Mouse (Mus musculus) thymus, adult 2 months (tissue): ENCODE measurements around the gene Lrrc4c. TPM values are rescaled to one million over a fixed set of nuclear protein-coding genes. Genes with fewer than 3 reads are reported as not detected.

Experiments used
- DNase-seq: peaks from one replicate; pipeline ENCODE4 v3.0.0; 2021
- H3K27ac ChIP-seq: fragments of 200-500 bp; 2 replicates; pipeline ENCODE4 v1.5.1; 2012; ENCODE audit warnings: low read length, control low read depth; ENCODE audit not compliant: control insufficient read depth, insufficient read depth
- H3K27me3 ChIP-seq: fragments of 200-500 bp; 2 replicates; pipeline ENCODE4 v1.6.1; 2012; ENCODE audit warnings: mild to moderate bottlenecking, low read length, moderate library complexity, mixed read lengths; ENCODE audit not compliant: control insufficient read depth, insufficient read depth
- H3K36me3 ChIP-seq: fragments of 200-500 bp; 2 replicates; pipeline ENCODE4 v1.6.1; 2012; ENCODE audit warnings: mild to moderate bottlenecking, low read length, moderate library complexity; ENCODE audit not compliant: control insufficient read depth, insufficient read depth
- H3K4me1 ChIP-seq: fragments of 200-500 bp; replicated peaks from 2 replicates; pipeline ENCODE4 v1.6.1; 2012; ENCODE audit warnings: low read length; ENCODE audit not compliant: control insufficient read depth, insufficient read depth
- H3K4me3 ChIP-seq: fragments of 200-500 bp; 2 replicates; pipeline ENCODE4 v1.5.1; 2012; ENCODE audit warnings: mild to moderate bottlenecking, low read length, control low read depth, moderate library complexity; ENCODE audit not compliant: control insufficient read depth, insufficient read depth
- CTCF ChIP-seq: fragments of 200-500 bp; IDR thresholded peaks from 2 replicates; pipeline ENCODE4 v1.5.1; 2012; ENCODE audit warnings: mild to moderate bottlenecking, control low read depth, low read length, moderate library complexity, borderline replicate concordance; ENCODE audit not compliant: control insufficient read depth, poor library complexity, insufficient read depth; ENCODE audit errors: extremely low read depth
- POLR2A ChIP-seq: fragments of 200-500 bp; IDR thresholded peaks from 2 replicates; pipeline ENCODE4 v1.6.1; 2012; ENCODE audit warnings: mild to moderate bottlenecking, low read length, control low read depth, moderate library complexity; ENCODE audit not compliant: control insufficient read depth, poor library complexity, insufficient read depth; ENCODE audit errors: extremely low read depth
- WGBS: fragments of 180-500 bp; shearing (Covaris S2); methylation state at CpG from one replicate; pipeline ENCODE4 v1.1.7; 2018; 5-methylcytosine and 5-hydroxymethylcytosine counted together
- polyA plus RNA-seq: library from polyadenylated mRNA; depleted of rRNA; stranded (reverse); fragments of >200 nt; gene quantifications from 2 replicates; pipeline ENCODE4 v1.2.3, GENCODE M21; 2012

Gene Lrrc4c
- polyA plus RNA-seq, 1 experiment, result 0.18 TPM

- no peaks in the 10 kb centered on the region for H3K4me1 ChIP-seq
- no peak overlapping the region for H3K27ac ChIP-seq
- H3K27me3 ChIP-seq, result no peaks in the 10 kb centered on the region
- H3K36me3 ChIP-seq, result no peaks in the 10 kb centered on the region
- no peak overlapping the region for H3K4me3 ChIP-seq
- TF ChIP-seq POLR2A (no peak), CTCF (no peak)
- WGBS, result 72% methylated on average over 4 of the region's 4 CpGs
- no peak for DNase-seq
Observed at GRCm38 (mm10) chr2:96707772-96708350, 389.9 kb downstream of the Lrrc4c start.

- no peak for DNase-seq
- Histone ChIP-seq H3K4me1 (no peaks in the 10 kb centered on the region), H3K4me3 (no peak overlapping the region), H3K27me3 (no peaks in the 10 kb centered on the region), H3K27ac (no peak overlapping the region), H3K36me3 (no peaks in the 10 kb centered on the region)
- TF ChIP-seq POLR2A (no peak), CTCF (no peak)
- 91% methylated on average over 7 of the region's 7 CpGs for WGBS
Observed at GRCm38 (mm10) chr2:96714561-96714960, 396.6 kb downstream of the Lrrc4c start.

DNA sequence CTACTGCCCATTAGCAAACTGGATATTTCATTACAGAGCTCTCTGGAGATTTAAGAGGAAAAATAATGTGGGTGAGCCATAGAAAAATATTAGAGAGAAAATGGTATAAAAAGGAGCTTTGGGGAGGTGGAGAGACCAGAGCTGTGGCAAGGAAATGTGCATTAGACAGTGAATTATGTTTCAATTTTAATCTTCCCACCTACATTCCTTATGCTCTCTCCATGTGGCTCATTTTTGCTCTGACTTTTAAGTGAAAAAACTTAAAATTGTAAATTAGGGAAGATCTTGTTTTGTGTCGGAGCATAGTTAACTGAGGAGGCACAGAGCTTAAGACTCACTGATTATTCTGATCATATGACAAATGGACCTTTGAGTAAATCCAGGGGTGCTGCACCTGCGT, 399.4 kb downstream of the Lrrc4c start:
- Histone ChIP-seq H3K27me3 (no peaks in the 10 kb centered on the region), H3K36me3 (no peaks in the 10 kb centered on the region), H3K4me3 (no peak overlapping the region), H3K4me1 (no peaks in the 10 kb centered on the region), H3K27ac (no peak overlapping the region)
- no peak for DNase-seq
- 63% methylated on average over 2 of the region's 2 CpGs for WGBS
- TF ChIP-seq POLR2A, result no peak
- no peak for TF ChIP-seq CTCF

- Histone ChIP-seq H3K4me3 (no peak overlapping the region), H3K27ac (no peak overlapping the region), H3K36me3 (no peaks in the 10 kb centered on the region), H3K4me1 (no peaks in the 10 kb centered on the region), H3K27me3 (no peaks in the 10 kb centered on the region)
- no peak for DNase-seq
- TF ChIP-seq POLR2A, result no peak
- no peak for TF ChIP-seq CTCF
Observed at GRCm38 (mm10) chr2:96723395-96723794, 405.4 kb downstream of the Lrrc4c start.

DNA sequence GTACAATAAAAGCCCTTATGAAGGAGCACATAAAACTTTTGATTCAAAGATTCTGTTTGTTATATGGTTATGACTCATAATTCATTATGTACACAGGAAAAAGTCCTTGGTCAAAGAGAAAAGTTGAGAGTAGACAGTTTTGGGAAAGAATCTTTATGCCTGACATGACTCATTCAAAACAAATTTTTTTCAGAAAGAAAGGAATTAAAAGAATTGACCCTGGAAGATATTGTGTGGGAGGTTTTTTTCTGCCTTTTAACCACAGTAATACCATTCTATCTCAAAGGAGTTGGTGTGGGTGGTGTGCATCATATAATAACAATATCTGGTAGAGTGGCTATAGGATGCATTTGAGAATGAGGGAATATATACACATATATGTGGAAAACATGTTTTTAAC, 418.1 kb downstream of the Lrrc4c start:
- Histone ChIP-seq H3K27ac (no peak overlapping the region), H3K27me3 (no peaks in the 10 kb centered on the region), H3K4me3 (no peak overlapping the region), H3K4me1 (no peaks in the 10 kb centered on the region), H3K36me3 (no peaks in the 10 kb centered on the region)
- no peak for DNase-seq
- no peak for TF ChIP-seq POLR2A
- no peak for TF ChIP-seq CTCF

GRCm38 (mm10) chr2:96755066-96755465, 437.1 kb downstream of the Lrrc4c start:
- H3K27ac ChIP-seq, result no peak overlapping the region
- TF ChIP-seq POLR2A (no peak), CTCF (no peak)
- DNase-seq, result no peak

DNA sequence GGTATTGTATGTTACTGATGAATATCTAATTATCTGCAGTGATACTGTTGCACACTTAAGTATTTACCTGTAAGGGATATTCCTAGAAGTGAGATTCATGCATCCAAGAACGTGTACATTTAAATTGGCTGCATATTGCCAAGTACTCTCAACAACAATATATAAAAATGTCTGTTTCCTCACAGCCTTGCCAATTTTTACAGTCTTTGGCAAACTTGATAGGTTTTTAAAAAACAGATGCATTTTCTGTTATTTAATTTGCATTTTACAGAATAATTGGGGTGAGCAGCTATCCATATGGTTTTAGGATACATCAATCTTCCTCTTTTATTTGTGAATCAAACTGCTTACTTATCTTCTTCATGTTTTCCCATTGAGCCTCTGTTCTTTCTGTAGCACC, 439.7 kb downstream of the Lrrc4c start:
- WGBS, result 65% methylated on average over 1 of the region's 1 CpGs
- DNase-seq, result no peak
- H3K27ac ChIP-seq, result no peak overlapping the region
- no peaks in the 10 kb centered on the region for H3K27me3 ChIP-seq
- H3K4me3 ChIP-seq, result no peak overlapping the region
- H3K4me1 ChIP-seq, result no peaks in the 10 kb centered on the region
- no peak for TF ChIP-seq CTCF
- H3K36me3 ChIP-seq, result no peaks in the 10 kb centered on the region

More at GRCm38 (mm10) chr2:96755066-96755465, 437.1 kb downstream of the Lrrc4c start:
- no peaks in the 10 kb centered on the region for H3K4me1 ChIP-seq
- H3K27me3 ChIP-seq, result no peaks in the 10 kb centered on the region
- H3K4me3 ChIP-seq, result no peak overlapping the region
- no peaks in the 10 kb centered on the region for H3K36me3 ChIP-seq

GRCm38 (mm10) chr2:96763538-96763937, 445.6 kb downstream of the Lrrc4c start:
- Histone ChIP-seq H3K4me3 (no peak overlapping the region), H3K27me3 (no peaks in the 10 kb centered on the region), H3K36me3 (no peaks in the 10 kb centered on the region), H3K4me1 (no peaks in the 10 kb centered on the region), H3K27ac (no peak overlapping the region)
- DNase-seq, result no peak
- no peak for TF ChIP-seq POLR2A
- TF ChIP-seq CTCF, result no peak
- 85% methylated on average over 5 of the region's 5 CpGs for WGBS
